Mouse (Mus musculus): ENCODE results near the gene Clcn2. TPM values are rescaled to one million over a fixed set of nuclear protein-coding genes. Genes with fewer than 3 reads are reported as not detected.

Clcn2 gene
- polyA plus RNA-seq, 1 experiment: 1.8 TPM

DNA sequence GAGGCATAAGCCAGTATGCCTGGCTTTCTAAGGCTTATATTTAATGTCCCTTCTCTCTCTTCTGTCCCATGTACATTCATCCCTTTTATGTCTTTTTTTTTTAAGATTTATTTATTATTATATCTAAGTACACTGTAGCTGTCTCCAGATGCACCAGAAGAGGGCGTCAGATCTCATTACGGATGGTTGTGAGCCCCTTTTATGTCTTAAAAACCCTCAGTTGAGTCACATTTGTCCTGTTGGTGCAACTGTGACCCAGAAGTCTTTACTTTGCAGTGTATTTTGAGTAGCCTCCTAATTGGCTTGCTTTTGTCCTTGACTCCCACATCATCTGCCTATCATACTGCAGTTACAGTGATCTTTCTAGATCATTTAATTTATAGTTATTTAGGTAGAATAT lies 64.2 kb downstream of the Clcn2 start:
- peaks cover 50% of the 10 kb centered on the region for H3K36me3 ChIP-seq (ENCODE audit: control insufficient read depth)
- H3K4me3 ChIP-seq (replicated peaks): no peak overlapping the region
- H3K27me3 ChIP-seq (ENCODE audit: control insufficient read depth): no peaks in the 10 kb centered on the region
- peaks cover 18% of the 10 kb centered on the region for H3K4me1 ChIP-seq (ENCODE audit: control insufficient read depth)
- TF ChIP-seq GATA1 (IDR thresholded peaks at IDR 0.05; ENCODE audit: low read length): no peak
- TF ChIP-seq TAL1 (IDR thresholded peaks at IDR 0.05; ENCODE audit: low read length): no peak
- H3K9me3 ChIP-seq (ENCODE audit: control insufficient read depth, low read length): no peaks in the 10 kb centered on the region

Other genes with a start within 250 kb of the Clcn2 start
- gene Eif2b5, start 218.9 kb downstream of the Clcn2 start, polyA plus RNA-seq (2012): 0.70 and 0.73 TPM in 2 replicates
- 1.4 TPM in 2 replicates for gene Dvl3, start 200.8 kb downstream of the Clcn2 start, polyA plus RNA-seq (2012)
- 16.9 TPM in 2 replicates for gene Ap2m1, start 182.3 kb downstream of the Clcn2 start, polyA plus RNA-seq (2012)
- gene Abcf3, start 169.2 kb downstream of the Clcn2 start, polyA plus RNA-seq (2012): 0.73 and 2.6 TPM in 2 replicates
- gene Vwa5b2, start 128.3 kb downstream of the Clcn2 start, polyA plus RNA-seq (2012): 0.06 and 0.10 TPM in 2 replicates
- 0.24 and 0.43 TPM in 2 replicates for gene Eef1akmt4, start 106.2 kb downstream of the Clcn2 start, polyA plus RNA-seq (2012)
- gene Gm49333, start 106.1 kb downstream of the Clcn2 start, polyA plus RNA-seq (2012): not detected in 2 replicates
- gene Alg3, start 106.0 kb downstream of the Clcn2 start, polyA plus RNA-seq (2012): 1.2 and 1.4 TPM in 2 replicates
- gene Camk2n2, start 96.5 kb downstream of the Clcn2 start, polyA plus RNA-seq (2012): not detected in 2 replicates
- not detected in 2 replicates for gene Ece2, start 87.9 kb downstream of the Clcn2 start, polyA plus RNA-seq (2012)
- 19.6 and 22.4 TPM in 2 replicates for gene Psmd2, start 66.1 kb downstream of the Clcn2 start, polyA plus RNA-seq (2012)
- gene Eif4g1, start 49.4 kb downstream of the Clcn2 start, polyA plus RNA-seq (2012): 37.6 and 54.8 TPM in 2 replicates
- 0.26 and 0.29 TPM in 2 replicates for gene Fam131a, start 24.5 kb downstream of the Clcn2 start, polyA plus RNA-seq (2012)
- 0.25 TPM in 1 of 2 replicates, not detected in the other for gene Polr2h, start 81 bp downstream of the Clcn2 start, polyA plus RNA-seq (2012)
- not detected in 2 replicates for gene Chrd, start 15.4 kb upstream of the Clcn2 start, polyA plus RNA-seq (2012)
- gene Thpo, start 16.8 kb upstream of the Clcn2 start, polyA plus RNA-seq (2012): not detected in 2 replicates

Data from erythroblast, embryonic 14.5 days (primary cell).